Mouse (Mus musculus) stomach, postnatal 0 days (tissue): ENCODE measurements at regions not wholly inside any gene's neighbourhood (a gene's known extent, or its start where the extent isn't known, plus 50 kb on each side); places are given as distances from the start of the nearest gene placed in this dataset.

Source experiments
- ATAC-seq: fragments of 200-750 bp; cut with Nextera tagmentation; 2 replicates; pipeline ENCODE4 v1.8.0; 2017; ENCODE audit not compliant: low FRiP score, low TSS enrichment
- DNase-seq: peaks from one replicate; pipeline ENCODE4 v3.0.0-alpha.2; 2016; ENCODE audit warnings: low spot score
- H3K27ac ChIP-seq: fragments of 300-500 bp; sonication (generic); replicated peaks from 2 replicates; pipeline ENCODE4 v1.5.1; 2014; ENCODE audit warnings: mild to moderate bottlenecking, control low read depth
- H3K27me3 ChIP-seq: fragments of 300-500 bp; sonication (generic); 2 replicates; pipeline ENCODE4 v1.6.1; 2014; ENCODE audit warnings: low read length; ENCODE audit not compliant: control insufficient read depth, insufficient read depth
- H3K36me3 ChIP-seq: fragments of 300-500 bp; sonication (generic); 2 replicates; pipeline ENCODE4 v1.6.1; 2014; ENCODE audit warnings: low read length, mixed read lengths; ENCODE audit not compliant: control insufficient read depth, insufficient read depth
- H3K4me1 ChIP-seq: fragments of 300-500 bp; sonication (generic); replicated peaks from 2 replicates; pipeline ENCODE4 v1.6.1; 2014; ENCODE audit warnings: antibody characterized with exemption; ENCODE audit not compliant: control insufficient read depth, insufficient read depth
- H3K4me2 ChIP-seq: fragments of 300-500 bp; sonication (generic); replicated peaks from 2 replicates; pipeline ENCODE4 v1.6.1; 2014; ENCODE audit warnings: low read depth, mild to moderate bottlenecking, control low read depth, moderate library complexity
- H3K4me3 ChIP-seq: fragments of 300-500 bp; sonication (generic); 2 replicates; pipeline ENCODE4 v1.5.1; 2014; ENCODE audit warnings: low read depth, low read length, control low read depth
- H3K9ac ChIP-seq: fragments of 300-500 bp; sonication (generic); 2 replicates; pipeline ENCODE4 v1.6.1; 2014; ENCODE audit warnings: mild to moderate bottlenecking, low read length, control low read depth, mixed read lengths
- H3K9me3 ChIP-seq: fragments of 300-500 bp; sonication (generic); 2 replicates; pipeline ENCODE4 v1.6.1; 2016; ENCODE audit warnings: low read length; ENCODE audit not compliant: control insufficient read depth
- CTCF ChIP-seq: IDR thresholded peaks from 2 replicates; pipeline ENCODE4 v1.5.1; 2016; ENCODE audit warnings: antibody characterized with exemption, low read depth, mild to moderate bottlenecking, moderate library complexity
- EP300 ChIP-seq: optimal IDR thresholded peaks from 2 replicates; pipeline ENCODE3; 2016; ENCODE audit warnings: antibody characterized with exemption
- WGBS: fragments of 180-500 bp; shearing (Covaris S2); extraction: QIAGEN DNeasy Blood & Tissue Kit; methylation state at CpG from one replicate; pipeline ENCODE4 v1.1.7; 2014; 5-methylcytosine and 5-hydroxymethylcytosine counted together

DNA sequence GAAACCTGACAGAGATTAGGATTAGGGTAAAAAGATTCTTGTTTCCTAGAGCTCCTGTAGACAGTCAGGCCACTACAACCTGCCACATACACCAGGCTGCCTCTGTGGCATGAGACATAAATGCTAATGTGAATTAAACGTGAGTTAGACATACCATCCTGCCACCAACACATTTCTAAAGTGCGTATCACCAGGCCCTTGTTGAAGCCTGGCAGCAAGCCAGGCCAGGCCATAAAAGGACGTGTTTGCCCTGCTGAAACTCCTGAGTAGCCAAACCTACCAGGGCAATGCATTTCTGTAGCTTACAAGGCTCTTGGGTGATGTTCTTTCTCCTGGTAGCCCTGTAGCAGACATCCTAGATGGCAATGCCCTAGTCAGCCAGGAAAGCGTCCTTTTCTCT lies 63.4 kb upstream of the Gm5458 start:
- ATAC-seq (no peak), DNase-seq (peak; percentile 23)
- WGBS, result 34% methylated on average over 4 of the region's 4 CpGs
- Histone ChIP-seq H3K27me3 (no peaks in the 10 kb centered on the region), H3K9me3 (no peaks in the 10 kb centered on the region), H3K4me2 (no peak overlapping the region), H3K27ac (no peak overlapping the region), H3K4me1 (no peaks in the 10 kb centered on the region), H3K4me3 (no peak overlapping the region), H3K9ac (no peak overlapping the region), H3K36me3 (no peaks in the 10 kb centered on the region)
- no peak for TF ChIP-seq EP300
- no peak for TF ChIP-seq CTCF

DNA sequence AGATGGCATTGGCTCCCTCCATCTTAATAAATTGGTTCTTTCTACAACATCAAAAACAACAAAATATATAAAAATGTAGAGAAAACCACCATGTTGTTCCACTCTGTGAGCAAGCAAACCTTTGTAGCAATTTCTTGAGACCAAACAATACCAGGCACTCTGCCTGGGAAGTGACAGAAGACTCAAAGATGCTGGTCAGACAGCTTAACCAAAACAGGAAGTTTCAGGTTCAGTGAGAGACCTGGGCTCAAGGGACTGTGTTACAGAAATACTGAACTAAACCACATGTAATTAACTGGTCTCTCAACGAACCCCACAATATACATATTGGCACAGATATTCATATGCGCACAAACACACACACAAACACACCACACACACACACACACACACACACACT lies 71.7 kb upstream of the Gm5458 start:
- H3K4me2 ChIP-seq, result no peak overlapping the region
- no peak for ATAC-seq
- H3K36me3 ChIP-seq, result no peaks in the 10 kb centered on the region
- TF ChIP-seq CTCF (no peak), EP300 (no peak)
- H3K4me3 ChIP-seq, result no peak overlapping the region
- no peak overlapping the region for H3K9ac ChIP-seq
- no peaks in the 10 kb centered on the region for H3K27me3 ChIP-seq
- DNase-seq, result no peak
- WGBS, result 65% methylated on average over 2 of the region's 2 CpGs
- H3K9me3 ChIP-seq, result no peaks in the 10 kb centered on the region
- no peak overlapping the region for H3K27ac ChIP-seq
- H3K4me1 ChIP-seq, result no peaks in the 10 kb centered on the region

DNA sequence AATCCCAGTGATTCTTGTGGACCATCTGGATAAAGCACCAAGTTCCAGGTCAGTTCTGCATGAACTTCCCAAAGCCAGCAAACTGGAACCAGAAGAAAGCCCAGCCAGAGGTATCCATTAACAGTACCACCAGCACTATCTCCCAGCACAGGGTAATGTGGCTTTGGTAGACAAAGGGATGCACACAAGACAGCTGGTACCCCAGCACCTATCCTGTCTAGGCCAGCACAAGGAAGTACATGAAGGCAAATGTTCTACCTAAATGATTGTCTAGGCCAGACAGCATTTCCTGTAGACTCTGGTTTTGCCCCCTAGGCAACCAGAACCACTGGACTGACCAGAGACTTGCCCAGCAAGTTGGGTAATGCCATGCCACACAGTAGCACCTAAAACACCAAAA lies 62.6 kb upstream of the Nid2 start:
- TF ChIP-seq CTCF (no peak), EP300 (no peak)

DNA sequence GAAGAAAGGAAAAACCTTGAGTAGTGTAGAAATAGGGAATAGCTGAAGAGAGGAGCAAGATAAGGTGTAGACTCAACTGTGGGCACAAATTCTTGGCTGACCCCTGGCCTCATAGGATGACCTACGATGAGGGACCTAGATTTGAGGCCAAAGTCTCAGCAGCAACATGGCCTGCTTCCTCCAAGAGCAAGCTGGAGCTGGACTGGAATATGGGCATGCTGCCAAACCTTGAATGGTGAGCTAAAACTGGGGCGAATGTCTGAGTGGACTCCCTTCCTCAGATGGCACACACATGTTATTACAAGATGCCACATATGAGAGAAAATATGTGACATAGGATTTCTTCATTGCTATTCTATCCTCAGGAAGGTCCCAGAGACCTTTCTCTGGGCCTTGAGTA lies 57.5 kb upstream of the Nid2 start:
- DNase-seq (no peak), ATAC-seq (no peak)
- no peaks in the 10 kb centered on the region for H3K27me3 ChIP-seq
- H3K9ac ChIP-seq, result no peak overlapping the region
- no peaks in the 10 kb centered on the region for H3K4me1 ChIP-seq
- H3K4me3 ChIP-seq, result no peak overlapping the region
- no peak overlapping the region for H3K27ac ChIP-seq
- no peak overlapping the region for H3K4me2 ChIP-seq
- H3K36me3 ChIP-seq, result no peaks in the 10 kb centered on the region
- no peak for TF ChIP-seq EP300
- no peak for TF ChIP-seq CTCF
- H3K9me3 ChIP-seq, result no peaks in the 10 kb centered on the region
- WGBS, result 41% methylated on average over 2 of the region's 2 CpGs

More for the DNA sequence above, 62.6 kb upstream of the Nid2 start:
- DNase-seq (no peak), ATAC-seq (no peak)
- H3K9me3 ChIP-seq, result no peaks in the 10 kb centered on the region
- no peaks in the 10 kb centered on the region for H3K36me3 ChIP-seq
- H3K27me3 ChIP-seq, result no peaks in the 10 kb centered on the region
- no peak overlapping the region for H3K9ac ChIP-seq
- H3K4me2 ChIP-seq, result no peak overlapping the region
- no peaks in the 10 kb centered on the region for H3K4me1 ChIP-seq
- H3K27ac ChIP-seq, result no peak overlapping the region
- H3K4me3 ChIP-seq, result no peak overlapping the region

DNA sequence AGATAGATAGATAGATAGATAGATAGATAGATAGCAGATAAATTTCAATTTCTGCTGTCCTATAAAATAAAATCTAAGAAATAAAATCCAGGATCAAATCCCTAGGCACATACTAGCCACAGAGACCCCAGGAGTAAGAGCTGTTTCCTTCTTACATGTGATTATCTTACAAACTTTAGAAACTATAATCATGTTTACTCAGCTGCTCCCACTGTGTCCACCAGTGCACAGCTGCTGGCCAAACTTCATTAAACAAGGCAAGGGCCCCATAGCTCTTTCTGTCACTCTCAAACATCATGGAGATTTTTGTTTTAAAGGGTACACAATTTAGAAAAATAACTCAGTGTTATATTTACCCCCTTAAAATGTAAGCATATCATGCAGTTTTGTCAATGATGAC lies 56.8 kb upstream of the Nid2 start:
- H3K4me2 ChIP-seq, result no peak overlapping the region
- TF ChIP-seq CTCF, result no peak
- TF ChIP-seq EP300, result no peak
- no peaks in the 10 kb centered on the region for H3K36me3 ChIP-seq
- H3K9me3 ChIP-seq, result no peaks in the 10 kb centered on the region
- ATAC-seq (no peak), DNase-seq (no peak)
- H3K4me3 ChIP-seq, result no peak overlapping the region
- no peaks in the 10 kb centered on the region for H3K27me3 ChIP-seq
- H3K9ac ChIP-seq, result no peak overlapping the region
- H3K4me1 ChIP-seq, result no peaks in the 10 kb centered on the region
- no peak overlapping the region for H3K27ac ChIP-seq

DNA sequence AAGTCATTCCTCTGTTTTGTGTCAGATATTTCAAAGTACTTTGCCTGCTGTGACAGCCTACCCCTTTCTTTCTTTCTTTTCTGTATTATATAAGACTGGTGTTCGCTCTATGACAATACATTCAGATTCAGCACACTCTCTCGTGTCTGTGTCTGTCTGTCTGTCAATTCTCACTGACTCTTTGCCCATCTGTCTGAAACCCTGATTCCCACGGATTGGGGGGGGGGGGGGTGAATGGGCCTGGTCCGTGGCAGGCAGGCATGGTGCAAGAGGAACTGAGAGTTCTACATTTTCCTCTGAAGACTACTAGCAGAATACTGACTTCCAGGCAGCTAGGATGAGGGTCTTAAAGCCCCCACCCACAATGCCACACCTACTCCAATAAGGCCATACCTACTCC lies 51.6 kb upstream of the Nid2 start:
- no peaks in the 10 kb centered on the region for H3K36me3 ChIP-seq
- H3K27ac ChIP-seq, result no peak overlapping the region
- ATAC-seq (no peak), DNase-seq (no peak)
- no peaks in the 10 kb centered on the region for H3K9me3 ChIP-seq
- no peak overlapping the region for H3K4me2 ChIP-seq
- no peaks in the 10 kb centered on the region for H3K4me1 ChIP-seq
- no peak overlapping the region for H3K4me3 ChIP-seq
- TF ChIP-seq CTCF (no peak), EP300 (no peak)
- no peak overlapping the region for H3K9ac ChIP-seq
- 56% methylated on average over 4 of the region's 4 CpGs for WGBS
- no peaks in the 10 kb centered on the region for H3K27me3 ChIP-seq
